Mouse (Mus musculus) skeletal muscle tissue, postnatal 0 days (tissue): ENCODE results near the gene Ramac. TPM values are rescaled to one million over a fixed set of nuclear protein-coding genes. Genes with fewer than 3 reads are reported as not detected.

Source experiments
- polyA plus RNA-seq: library from polyadenylated mRNA; unstranded; fragments of >200 nt; fragmentation: Nextera tagmentation; extraction: Ambion mirVana; gene quantifications from 2 replicates; pipeline ENCODE4 v1.2.1, GENCODE M21; 2015

Ramac gene
- polyA plus RNA-seq = 85.6 and 87.4 TPM in 2 replicates

GRCm38 (mm10) chr7:81762180-81763109, at the start of gene Ramac:
TSS of gene Ramac (plus strand) at chr7:81762925.

GRCm38 (mm10) chr7:81789095-81789757, 26.5 kb downstream of the Ramac start, which contains the start of gene 3110040N11Rik:
TSS of gene 3110040N11Rik (minus strand) at chr7:81789478.

Other genes starting within 250 kb of the Ramac start
- gene Fsd2, start 196.0 kb upstream of the Ramac start, polyA plus RNA-seq = 69.0 and 71.0 TPM in 2 replicates
- gene Whamm, start 191.7 kb upstream of the Ramac start, polyA plus RNA-seq = 3.2 and 5.1 TPM in 2 replicates
- gene Homer2, start 55.4 kb upstream of the Ramac start, polyA plus RNA-seq = 10.4 and 13.9 TPM in 2 replicates
- gene 3110040N11Rik, start 26.6 kb downstream of the Ramac start, polyA plus RNA-seq = 28.0 and 33.7 TPM in 2 replicates
- 143 and 172 TPM in 2 replicates for gene Btbd1, start 66.5 kb downstream of the Ramac start, polyA plus RNA-seq
- not detected in 2 replicates for gene Gm10160, start 92.9 kb downstream of the Ramac start, polyA plus RNA-seq
- gene Tm6sf1, start 96.1 kb downstream of the Ramac start, polyA plus RNA-seq = 160 and 179 TPM in 2 replicates
- gene Hdgfl3, start 171.5 kb downstream of the Ramac start, polyA plus RNA-seq = 6.6 and 7.9 TPM in 2 replicates
- 0.04 and 0.06 TPM in 2 replicates for gene Bnc1, start 229.4 kb downstream of the Ramac start, polyA plus RNA-seq